Mouse (Mus musculus) ES-Bruce4 (cell line): Measurements from ENCODE around the gene Gpc6. TPM values are rescaled to one million over a fixed set of nuclear protein-coding genes. Genes with fewer than 3 reads are reported as not detected.

Source experiments
- H3K27ac ChIP-seq: 2 replicates; pipeline ENCODE4 v1.5.1; 2012; ENCODE audit warnings: low read length, inconsistent platforms; ENCODE audit not compliant: insufficient read depth
- H3K27me3 ChIP-seq: 2 replicates; pipeline ENCODE4 v1.6.1; 2012; ENCODE audit warnings: mild to moderate bottlenecking, low read length, inconsistent platforms; ENCODE audit not compliant: control insufficient read depth, poor library complexity, insufficient read depth, severe bottlenecking
- H3K36me3 ChIP-seq: 2 replicates; pipeline ENCODE4 v1.6.1; 2012; ENCODE audit warnings: inconsistent platforms, mild to moderate bottlenecking, low read length, moderate library complexity; ENCODE audit not compliant: control insufficient read depth, poor library complexity, insufficient read depth, severe bottlenecking
- H3K4me1 ChIP-seq: one replicate; pipeline ENCODE4 v1.8.1; 2011; ENCODE audit warnings: low read length; ENCODE audit not compliant: control insufficient read depth, insufficient read depth
- H3K4me3 ChIP-seq: 2 replicates; pipeline ENCODE4 v1.5.1; 2011; ENCODE audit warnings: low read depth, mild to moderate bottlenecking, low read length
- H3K9ac ChIP-seq: 2 replicates; pipeline ENCODE4 v1.6.1; 2012; ENCODE audit warnings: low read depth, mild to moderate bottlenecking, inconsistent platforms; ENCODE audit not compliant: poor library complexity, severe bottlenecking
- H3K9me3 ChIP-seq: replicated peaks from 2 replicates; pipeline ENCODE4 v1.6.1; 2012; ENCODE audit warnings: mild to moderate bottlenecking, low read length, inconsistent platforms; ENCODE audit not compliant: control insufficient read depth, poor library complexity, insufficient read depth, severe bottlenecking
- CTCF ChIP-seq: IDR thresholded peaks from one replicate; pipeline ENCODE4 v1.8.1; 2011; ENCODE audit warnings: low read depth, low read length
- EP300 ChIP-seq: IDR thresholded peaks from 2 replicates; pipeline ENCODE4 v1.6.1; 2011; ENCODE audit warnings: low read depth, low read length; ENCODE audit not compliant: insufficient read depth
- POLR2A ChIP-seq: IDR thresholded peaks from one replicate; pipeline ENCODE4 v1.8.1; 2011; ENCODE audit warnings: low read length; ENCODE audit not compliant: insufficient read depth
- polyA plus RNA-seq: library from polyadenylated mRNA; stranded (reverse); fragments of >200 nt; gene quantifications from 2 replicates; pipeline ENCODE4 v1.2.4, GENCODE M21; 2011; ENCODE audit warnings: low read depth; ENCODE audit not compliant: missing spikeins, insufficient read depth, insufficient read length

Gene Gpc6
- polyA plus RNA-seq, 1 experiment, result 4.7 TPM

- Histone ChIP-seq H3K9ac (no peak overlapping the region), H3K4me1 (no peaks in the 10 kb centered on the region), H3K4me3 (no peak overlapping the region), H3K27me3 (no peaks in the 10 kb centered on the region), H3K36me3 (no peaks in the 10 kb centered on the region), H3K27ac (no peak overlapping the region), H3K9me3 (0 out of 2 replicates have a peak, but pooled peaks cover 3% of the 10 kb centered on the region)
- TF ChIP-seq CTCF, result no peak
These were observed 1026.2 kb downstream of the Gpc6 start for GRCm38 (mm10) chr14:117951265-117951664.

- TF ChIP-seq POLR2A (no peak), CTCF (peak; percentile 3), EP300 (no peak)
- Histone ChIP-seq H3K4me1 (no peaks in the 10 kb centered on the region), H3K27me3 (no peaks in the 10 kb centered on the region), H3K4me3 (no peak overlapping the region), H3K36me3 (no peaks in the 10 kb centered on the region), H3K27ac (no peak overlapping the region), H3K9ac (no peak overlapping the region), H3K9me3 (0 out of 2 replicates have a peak, but pooled peaks cover 3% of the 10 kb centered on the region)
These were observed 1026.6 kb downstream of the Gpc6 start for GRCm38 (mm10) chr14:117951686-117952085.

GRCm38 (mm10) chr14:117956051-117956450 is 1030.9 kb downstream of the Gpc6 start:
- Histone ChIP-seq H3K9ac (no peak overlapping the region), H3K4me1 (no peaks in the 10 kb centered on the region), H3K36me3 (no peaks in the 10 kb centered on the region), H3K9me3 (no peaks in the 10 kb centered on the region), H3K4me3 (no peak overlapping the region), H3K27me3 (no peaks in the 10 kb centered on the region; the same call in 1 of the 2 replicates), H3K27ac (no peak overlapping the region)
- TF ChIP-seq EP300 (no peak), POLR2A (no peak), CTCF (no peak)

DNA sequence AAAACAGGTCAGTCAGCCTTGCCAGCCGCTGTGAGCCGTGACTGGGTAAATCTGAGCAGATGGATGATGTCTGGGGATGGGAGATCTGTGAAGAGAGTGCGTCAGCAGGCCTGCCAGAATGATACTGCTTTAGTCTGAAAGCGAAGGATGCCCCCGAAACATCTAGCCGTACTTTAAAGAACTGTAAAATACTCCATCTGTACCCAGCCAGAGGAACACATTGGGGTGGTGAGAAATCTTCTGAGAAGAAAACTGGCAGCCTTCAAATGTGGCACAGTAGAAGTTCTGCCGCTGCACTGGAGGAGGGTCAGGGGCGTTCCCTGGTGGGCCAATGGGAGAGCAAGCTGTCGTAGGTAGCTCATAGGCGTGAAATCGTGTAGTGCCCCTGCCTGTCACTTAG is 1033.3 kb downstream of the Gpc6 start:
- no peak overlapping the region for H3K9ac ChIP-seq
- H3K27ac ChIP-seq, result no peak overlapping the region
- no peaks in the 10 kb centered on the region for H3K4me1 ChIP-seq
- H3K36me3 ChIP-seq, result no peaks in the 10 kb centered on the region
- TF ChIP-seq EP300 (no peak), CTCF (no peak), POLR2A (no peak)
- no peaks in the 10 kb centered on the region for H3K9me3 ChIP-seq
- H3K4me3 ChIP-seq, result no peak overlapping the region
- H3K27me3 ChIP-seq, result no peaks in the 10 kb centered on the region; the same call in 1 of the 2 replicates

DNA sequence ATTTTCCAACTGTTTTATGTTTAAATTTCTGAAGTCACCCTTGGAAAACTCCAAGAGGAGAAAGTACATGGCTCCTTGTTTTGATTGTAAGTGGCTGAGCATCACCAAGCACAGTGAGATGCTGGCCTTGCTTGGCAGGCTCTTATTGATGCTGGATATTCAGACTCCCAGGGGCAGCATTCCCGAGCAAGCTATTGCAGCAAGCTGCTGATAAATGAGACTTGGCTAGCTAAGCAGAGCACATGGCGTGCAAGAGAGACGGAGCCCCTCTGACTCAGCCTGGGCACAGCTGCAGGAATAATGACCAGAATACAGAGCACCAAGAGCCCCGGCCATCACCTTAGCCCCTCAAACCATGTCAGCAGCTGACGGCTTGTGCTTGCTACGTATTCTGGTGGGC is 1036.2 kb downstream of the Gpc6 start:
- Histone ChIP-seq H3K36me3 (no peaks in the 10 kb centered on the region), H3K4me3 (no peak overlapping the region), H3K9me3 (no peaks in the 10 kb centered on the region), H3K27me3 (no peaks in the 10 kb centered on the region; the same call in 1 of the 2 replicates), H3K27ac (no peak overlapping the region), H3K4me1 (no peaks in the 10 kb centered on the region), H3K9ac (no peak overlapping the region)
- TF ChIP-seq POLR2A (no peak), CTCF (no peak), EP300 (no peak)

DNA sequence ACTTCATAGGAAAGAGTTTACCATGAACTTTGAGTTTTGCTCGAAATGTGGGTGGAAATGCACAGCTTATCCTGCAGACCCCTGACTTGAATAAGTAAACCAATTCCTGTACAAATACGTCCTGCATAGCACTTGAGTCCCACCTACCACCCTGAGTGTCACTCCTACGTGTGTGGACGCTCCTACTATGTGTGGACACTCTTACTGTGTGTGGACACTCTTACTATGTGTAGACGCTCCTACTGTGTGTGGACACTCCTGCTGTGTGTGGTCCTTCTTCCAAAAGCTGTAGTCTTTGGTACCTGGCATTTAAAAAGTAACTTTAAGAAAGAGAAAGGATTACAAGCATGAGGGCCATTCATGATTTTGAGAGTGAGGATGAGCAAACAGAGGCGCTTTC is 1036.7 kb downstream of the Gpc6 start:
- Histone ChIP-seq H3K9me3 (no peaks in the 10 kb centered on the region), H3K27me3 (no peaks in the 10 kb centered on the region; the same call in 1 of the 2 replicates), H3K4me3 (no peak overlapping the region), H3K9ac (no peak overlapping the region), H3K27ac (no peak overlapping the region), H3K36me3 (no peaks in the 10 kb centered on the region), H3K4me1 (no peaks in the 10 kb centered on the region)
- TF ChIP-seq EP300, result no peak
- no peak for TF ChIP-seq POLR2A
